Mouse (Mus musculus) ES-E14 (cell line): ENCODE results near the gene Srek1.

Source experiments
- CHD2 ChIP-seq: IDR thresholded peaks from 2 replicates; pipeline ENCODE4 v1.6.1; 2014; ENCODE audit warnings: mild to moderate bottlenecking, low read depth, low read length, inconsistent platforms
- HCFC1 ChIP-seq: IDR thresholded peaks from 2 replicates; pipeline ENCODE4 v1.6.1; 2012; ENCODE audit warnings: low read length, inconsistent platforms, borderline replicate concordance; ENCODE audit not compliant: insufficient read depth
- ZNF384 ChIP-seq: IDR thresholded peaks from 2 replicates; pipeline ENCODE4 v1.6.1; 2012; ENCODE audit warnings: low read depth, low read length, inconsistent platforms

GRCm38 (mm10) chr13:103774119-103774757 is at the start of gene Srek1:
- TF ChIP-seq ZNF384 (no peak), HCFC1 (peak; percentile 75), CHD2 (no peak)
